Mouse (Mus musculus): ENCODE measurements around the gene Proser3.
A peak's percentile ranks its signal among the peaks of the same experiment; 100 is the strongest.

Proser3 gene

GRCm38 (mm10) chr7:30581547-30581946 is 29.4 kb upstream of the Proser3 start:
- DNase-seq (ENCODE audit: low read depth in 1 of 2, low spot score in 2 of 2) = no peak

- DNase-seq (ENCODE audit: low read depth in 1 of 2, low spot score in 2 of 2) = no peak
Observed at GRCm38 (mm10) chr7:30579950-30580349, 27.9 kb upstream of the Proser3 start.

- no peak for DNase-seq (ENCODE audit: low read depth in 1 of 2, low spot score in 2 of 2)
Observed at GRCm38 (mm10) chr7:30572969-30573368, 20.9 kb upstream of the Proser3 start.

- DNase-seq (ENCODE audit: low read depth in 1 of 2, low spot score in 2 of 2) = no peak
Observed at GRCm38 (mm10) chr7:30572389-30572788, 20.3 kb upstream of the Proser3 start.

- DNase-seq (ENCODE audit: low read depth in 1 of 2, low spot score in 2 of 2) = no peak
Observed at GRCm38 (mm10) chr7:30567555-30567954, 15.5 kb upstream of the Proser3 start.

- DNase-seq (ENCODE audit: low read depth in 1 of 2, low spot score in 2 of 2) = no peak
Observed at GRCm38 (mm10) chr7:30566033-30566432, 13.9 kb upstream of the Proser3 start.

GRCm38 (mm10) chr7:30564970-30565571 is 13.0 kb upstream of the Proser3 start, which contains the start of gene Igflr1:
Igflr1 (plus strand) TSS chr7:30565427.
- DNase-seq (ENCODE audit: low read depth in 1 of 2, low spot score in 2 of 2) = no peak

GRCm38 (mm10) chr7:30563906-30564280 is 11.8 kb upstream of the Proser3 start:
- DNase-seq (ENCODE audit: low read depth in 1 of 2, low spot score in 2 of 2) = no peak

- peak; percentile 84 to 89 for DNase-seq (ENCODE audit: low read depth in 1 of 2, low spot score in 2 of 2)
Observed at GRCm38 (mm10) chr7:30563117-30563905, 11.2 kb upstream of the Proser3 start, which contains the start of the genes U2af1l4, Gm49396 and Psenen. U2af1l4 (plus strand) TSS chr7:30563301. Gm49396 (plus strand) TSS chr7:30563344. Psenen (minus strand) TSS chr7:30563627.

- no peak for DNase-seq (ENCODE audit: low read depth in 1 of 2, low spot score in 2 of 2)
Observed at GRCm38 (mm10) chr7:30562526-30563116, 10.5 kb upstream of the Proser3 start.

- no peak for DNase-seq (ENCODE audit: low read depth in 1 of 2, low spot score in 2 of 2)
Observed at GRCm38 (mm10) chr7:30560296-30560695, 8.2 kb upstream of the Proser3 start.

- DNase-seq (ENCODE audit: low read depth in 1 of 2, low spot score in 2 of 2) = peak; percentile 77 to 81
Observed at GRCm38 (mm10) chr7:30559443-30559954, 7.4 kb upstream of the Proser3 start, which contains the start of gene Lin37. Lin37 (minus strand) TSS chr7:30559838.

GRCm38 (mm10) chr7:30558656-30559442 is 6.8 kb upstream of the Proser3 start:
- DNase-seq (ENCODE audit: low read depth in 1 of 2, low spot score in 2 of 2) = no peak

GRCm38 (mm10) chr7:30557901-30558514 is 5.9 kb upstream of the Proser3 start:
- no peak for DNase-seq (ENCODE audit: low read depth in 1 of 2, low spot score in 2 of 2)

GRCm38 (mm10) chr7:30556894-30557536 is 4.9 kb upstream of the Proser3 start:
- DNase-seq (ENCODE audit: low read depth in 1 of 2, low spot score in 2 of 2) = no peak

- DNase-seq (ENCODE audit: low read depth in 1 of 2, low spot score in 2 of 2) = no peak
Observed at GRCm38 (mm10) chr7:30553810-30554584, 1.9 kb upstream of the Proser3 start.

GRCm38 (mm10) chr7:30553021-30553589 is 1.0 kb upstream of the Proser3 start:
- no peak for DNase-seq (ENCODE audit: low read depth in 1 of 2, low spot score in 2 of 2)

- DNase-seq (ENCODE audit: low read depth in 1 of 2, low spot score in 2 of 2) = peak in 1 of 2 experiments; percentile 41
Observed at GRCm38 (mm10) chr7:30551445-30552101, 526 bp downstream of the Proser3 start.
